Mouse (Mus musculus) kidney, postnatal 0 days (tissue): ENCODE data around the gene Galnt9. TPM values are rescaled to one million over a fixed set of nuclear protein-coding genes. Genes with fewer than 3 reads are reported as not detected.

Experiments
- ATAC-seq: fragments of 200-750 bp; cut with Nextera tagmentation; replicated peaks from 2 replicates; pipeline ENCODE4 v1.8.0; 2017; ENCODE audit warnings: low read depth, moderate number of reproducible peaks, moderate TSS enrichment, moderate library complexity; ENCODE audit not compliant: low FRiP score
- DNase-seq: peaks from one replicate; pipeline ENCODE4 v3.0.0-alpha.2; 2016; ENCODE audit warnings: low spot score
- H3K27ac ChIP-seq: fragments of 300-500 bp; sonication (generic); 2 replicates; pipeline ENCODE4 v1.5.1; 2014; ENCODE audit warnings: mild to moderate bottlenecking
- H3K27me3 ChIP-seq: fragments of 300-500 bp; sonication (generic); 2 replicates; pipeline ENCODE4 v1.6.1; 2014; ENCODE audit warnings: low read length, mixed read lengths; ENCODE audit not compliant: insufficient read depth
- H3K36me3 ChIP-seq: fragments of 300-500 bp; sonication (generic); 2 replicates; pipeline ENCODE4 v1.6.1; 2014; ENCODE audit warnings: low read length, mixed read lengths; ENCODE audit not compliant: insufficient read depth
- H3K4me1 ChIP-seq: fragments of 300-500 bp; sonication (generic); replicated peaks from 2 replicates; pipeline ENCODE4 v1.6.1; 2014; ENCODE audit warnings: antibody characterized with exemption, low read length, mixed read lengths; ENCODE audit not compliant: insufficient read depth
- H3K4me2 ChIP-seq: fragments of 300-500 bp; sonication (generic); 2 replicates; pipeline ENCODE4 v1.6.1; 2014; ENCODE audit warnings: mild to moderate bottlenecking, low read length, moderate library complexity, mixed read lengths
- H3K4me3 ChIP-seq: fragments of 300-500 bp; sonication (generic); replicated peaks from 2 replicates; pipeline ENCODE4 v1.5.1; 2014; ENCODE audit warnings: low read depth, low read length
- H3K9ac ChIP-seq: fragments of 300-500 bp; sonication (generic); 2 replicates; pipeline ENCODE4 v1.6.1; 2014; ENCODE audit warnings: low read depth, low read length
- H3K9me3 ChIP-seq: fragments of 300-500 bp; sonication (generic); replicated peaks from 2 replicates; pipeline ENCODE4 v1.6.1; 2016; ENCODE audit warnings: low read length, inconsistent platforms, mixed read lengths
- CTCF ChIP-seq: IDR thresholded peaks from 2 replicates; pipeline ENCODE4 v1.5.1; 2016; ENCODE audit warnings: antibody characterized with exemption, low read depth, mild to moderate bottlenecking, moderate library complexity
- WGBS: fragments of 180-500 bp; shearing (Covaris S2); extraction: QIAGEN DNeasy Blood & Tissue Kit; methylation state at CpG from one replicate; pipeline ENCODE4 v1.1.7; 2014; 5-methylcytosine and 5-hydroxymethylcytosine counted together
- polyA plus RNA-seq: library from polyadenylated mRNA; unstranded; fragments of >200 nt; fragmentation: Nextera tagmentation; extraction: Ambion mirVana; gene quantifications from 2 replicates; pipeline ENCODE4 v1.2.1, GENCODE M21; 2015

Gene Galnt9
- polyA plus RNA-seq, 1 experiment from 2014 or later = 0.95 TPM

- Histone ChIP-seq H3K36me3 (no peaks in the 10 kb centered on the region), H3K4me2 (no peak overlapping the region), H3K27me3 (no peaks in the 10 kb centered on the region), H3K4me3 (no peak overlapping the region), H3K27ac (no peak overlapping the region), H3K4me1 (no peaks in the 10 kb centered on the region), H3K9me3 (no peaks in the 10 kb centered on the region), H3K9ac (no peak overlapping the region)
- ATAC-seq (no peak), DNase-seq (no peak)
- 67% methylated on average over 4 of the region's 4 CpGs for WGBS
- TF ChIP-seq CTCF = no peak
Observed at GRCm38 (mm10) chr5:110553315-110553714, 9.2 kb downstream of the Galnt9 start.

- Histone ChIP-seq H3K36me3 (no peaks in the 10 kb centered on the region), H3K9me3 (no peaks in the 10 kb centered on the region), H3K4me3 (no peak overlapping the region), H3K27me3 (no peaks in the 10 kb centered on the region), H3K4me2 (no peak overlapping the region), H3K27ac (no peak overlapping the region), H3K9ac (no peak overlapping the region), H3K4me1 (no peaks in the 10 kb centered on the region)
- 53% methylated on average over 2 of the region's 2 CpGs for WGBS
- no peak for DNase-seq
- no peak for ATAC-seq
- TF ChIP-seq CTCF = no peak
Observed at GRCm38 (mm10) chr5:110555198-110555597, 11.0 kb downstream of the Galnt9 start.

- WGBS = 5% methylated on average over 8 of the region's 8 CpGs
- ATAC-seq (no peak), DNase-seq (peak; percentile 88)
- Histone ChIP-seq H3K4me1 (no peaks in the 10 kb centered on the region), H3K27ac (no peak overlapping the region), H3K4me3 (no peak overlapping the region), H3K27me3 (no peaks in the 10 kb centered on the region), H3K36me3 (no peaks in the 10 kb centered on the region), H3K9me3 (no peaks in the 10 kb centered on the region), H3K4me2 (no peak overlapping the region), H3K9ac (no peak overlapping the region)
- TF ChIP-seq CTCF = no peak
Observed at GRCm38 (mm10) chr5:110558368-110558767, 14.2 kb downstream of the Galnt9 start.

GRCm38 (mm10) chr5:110559679-110560078, 15.5 kb downstream of the Galnt9 start:
- H3K9me3 ChIP-seq = no peaks in the 10 kb centered on the region
- H3K27ac ChIP-seq = no peak overlapping the region
- H3K4me2 ChIP-seq = no peak overlapping the region
- WGBS = 87% methylated on average over 8 of the region's 8 CpGs
- H3K4me1 ChIP-seq = no peaks in the 10 kb centered on the region
- H3K4me3 ChIP-seq = no peak overlapping the region
- H3K36me3 ChIP-seq = no peaks in the 10 kb centered on the region
- no peak overlapping the region for H3K9ac ChIP-seq
- ATAC-seq = no peak
- no peak for DNase-seq
- H3K27me3 ChIP-seq = no peaks in the 10 kb centered on the region
- no peak for TF ChIP-seq CTCF

GRCm38 (mm10) chr5:110562741-110563326, 18.7 kb downstream of the Galnt9 start:
- DNase-seq = no peak
- no peak for TF ChIP-seq CTCF
- no peaks in the 10 kb centered on the region; the same call in 1 of the 2 replicates for H3K4me1 ChIP-seq
- H3K27me3 ChIP-seq = no peaks in the 10 kb centered on the region
- no peak overlapping the region for H3K4me2 ChIP-seq
- no peaks in the 10 kb centered on the region for H3K9me3 ChIP-seq
- H3K4me3 ChIP-seq = no peak overlapping the region
- H3K27ac ChIP-seq = no peak overlapping the region
- no peak for ATAC-seq
- H3K36me3 ChIP-seq = no peaks in the 10 kb centered on the region
- 86% methylated on average over 16 of the region's 16 CpGs for WGBS
- H3K9ac ChIP-seq = no peak overlapping the region

- Histone ChIP-seq H3K4me3 (no peak overlapping the region), H3K9me3 (no peaks in the 10 kb centered on the region), H3K4me1 (no peaks in the 10 kb centered on the region; the same call in 1 of the 2 replicates), H3K27ac (no peak overlapping the region), H3K9ac (no peak overlapping the region), H3K4me2 (no peak overlapping the region), H3K27me3 (no peaks in the 10 kb centered on the region), H3K36me3 (no peaks in the 10 kb centered on the region)
- no peak for TF ChIP-seq CTCF
- WGBS = 35% methylated on average over 4 of the region's 4 CpGs
- ATAC-seq (no peak), DNase-seq (no peak)
Observed at GRCm38 (mm10) chr5:110564986-110565644, 21.0 kb downstream of the Galnt9 start.
